Mouse (Mus musculus) erythroblast, embryonic 14.5 days (primary cell): ENCODE measurements around the gene Ift81.

Experiments
- GATA1 ChIP-seq: IDR thresholded peaks from 2 replicates; pipeline ENCODE4 v1.6.1; 2012; ENCODE audit warnings: low read length, inconsistent platforms, mixed read lengths
- TAL1 ChIP-seq: IDR thresholded peaks from 3 replicates; pipeline ENCODE4 v1.6.1; 2012; ENCODE audit warnings: low read length, inconsistent platforms, mixed read lengths

- TF ChIP-seq GATA1 (no peak), TAL1 (no peak)
These were observed 111.1 kb downstream of the Ift81 start for GRCm38 (mm10) chr5:122503015-122503759.
